Mouse (Mus musculus): ENCODE measurements around the gene Ndufa6.
"Not testable (repeated sequence)": the region's sequence is repeated elsewhere in the genome, so short reads cannot be mapped to it uniquely, and the experiment has no call there.

The Ndufa6 gene

GRCm38 (mm10) chr15:82354126-82354945 is at the start of gene Ndufa6:
TSS of gene Ndufa6 (minus strand) at chr15:82354322.
- in situ Hi-C loops (cut with MboI; ENCODE audit: unreplicated experiment in 2 of 2): no loop called here

- in situ Hi-C loops (cut with MboI; ENCODE audit: unreplicated experiment in 2 of 2): no loop called here
Observed at GRCm38 (mm10) chr15:82403606-82404005, 49.5 kb upstream of the Ndufa6 start.

GRCm38 (mm10) chr15:82402741-82403140 is 48.6 kb upstream of the Ndufa6 start:
- in situ Hi-C loops (cut with MboI; ENCODE audit: unreplicated experiment in 2 of 2): no loop called here

GRCm38 (mm10) chr15:82402106-82402505 is 48.0 kb upstream of the Ndufa6 start:
- in situ Hi-C loops (cut with MboI; ENCODE audit: unreplicated experiment in 2 of 2): no loop called here

- in situ Hi-C loops (cut with MboI; ENCODE audit: unreplicated experiment in 2 of 2): no loop called here
Observed at GRCm38 (mm10) chr15:82401516-82401915, 47.4 kb upstream of the Ndufa6 start.

GRCm38 (mm10) chr15:82395955-82396354 is 41.8 kb upstream of the Ndufa6 start:
- in situ Hi-C loops (cut with MboI; ENCODE audit: unreplicated experiment in 2 of 2): not testable (repeated sequence)

- in situ Hi-C loops (cut with MboI; ENCODE audit: unreplicated experiment in 2 of 2): not testable (repeated sequence)
Observed at GRCm38 (mm10) chr15:82393922-82394321, 39.8 kb upstream of the Ndufa6 start, which contains the start of gene Cyp2d11. TSS of gene Cyp2d11 (minus strand) at chr15:82394022.

GRCm38 (mm10) chr15:82389916-82390315 is 35.8 kb upstream of the Ndufa6 start:
- in situ Hi-C loops (cut with MboI; ENCODE audit: unreplicated experiment in 2 of 2): not testable (repeated sequence)

GRCm38 (mm10) chr15:82385729-82386128 is 31.6 kb upstream of the Ndufa6 start:
- in situ Hi-C loops (cut with MboI; ENCODE audit: unreplicated experiment in 2 of 2): no loop called here

GRCm38 (mm10) chr15:82382441-82382840 is 28.3 kb upstream of the Ndufa6 start:
- in situ Hi-C loops (cut with MboI; ENCODE audit: unreplicated experiment in 2 of 2): no loop called here

GRCm38 (mm10) chr15:82380714-82381062 is 26.6 kb upstream of the Ndufa6 start:
- in situ Hi-C loops (cut with MboI; ENCODE audit: unreplicated experiment in 2 of 2): no loop called here

- in situ Hi-C loops (cut with MboI; ENCODE audit: unreplicated experiment in 2 of 2): no loop called here
Observed at GRCm38 (mm10) chr15:82379871-82380713, 26.0 kb upstream of the Ndufa6 start, which contains the start of gene Cyp2d22. TSS of gene Cyp2d22 (minus strand) at chr15:82380260.

- in situ Hi-C loops (cut with MboI; ENCODE audit: unreplicated experiment in 2 of 2): no loop called here
Observed at GRCm38 (mm10) chr15:82379511-82379870, 25.4 kb upstream of the Ndufa6 start.

- in situ Hi-C loops (cut with MboI; ENCODE audit: unreplicated experiment in 2 of 2): no loop called here
Observed at GRCm38 (mm10) chr15:82378261-82379180, 24.4 kb upstream of the Ndufa6 start.

GRCm38 (mm10) chr15:82377701-82378100 is 23.6 kb upstream of the Ndufa6 start:
- in situ Hi-C loops (cut with MboI; ENCODE audit: unreplicated experiment in 2 of 2): no loop called here

GRCm38 (mm10) chr15:82376393-82377138 is 22.4 kb upstream of the Ndufa6 start:
- in situ Hi-C loops (cut with MboI; ENCODE audit: unreplicated experiment in 2 of 2): no loop called here

GRCm38 (mm10) chr15:82375855-82376254 is 21.7 kb upstream of the Ndufa6 start:
- in situ Hi-C loops (cut with MboI; ENCODE audit: unreplicated experiment in 2 of 2): no loop called here

GRCm38 (mm10) chr15:82374437-82374836 is 20.3 kb upstream of the Ndufa6 start:
- in situ Hi-C loops (cut with MboI; ENCODE audit: unreplicated experiment in 2 of 2): no loop called here

GRCm38 (mm10) chr15:82372991-82373390 is 18.9 kb upstream of the Ndufa6 start:
- in situ Hi-C loops (cut with MboI; ENCODE audit: unreplicated experiment in 2 of 2): no loop called here

- in situ Hi-C loops (cut with MboI; ENCODE audit: unreplicated experiment in 2 of 2): no loop called here
Observed at GRCm38 (mm10) chr15:82372446-82372845, 18.3 kb upstream of the Ndufa6 start.

All from v-Abl transformed pro-B cells (cell line).